Mouse (Mus musculus) v-Abl transformed pro-B cells (cell line): ENCODE data around the gene Taf6.

Experiments used
- in situ Hi-C, 2 experiments: fragments of 400-800 bp; cut with MboI; formaldehyde crosslinking; loops; one replicate each; pipeline ENCODE4 v1.15.1; 2025; ENCODE audit not compliant: unreplicated experiment in 2 of 2

The Taf6 gene

DNA sequence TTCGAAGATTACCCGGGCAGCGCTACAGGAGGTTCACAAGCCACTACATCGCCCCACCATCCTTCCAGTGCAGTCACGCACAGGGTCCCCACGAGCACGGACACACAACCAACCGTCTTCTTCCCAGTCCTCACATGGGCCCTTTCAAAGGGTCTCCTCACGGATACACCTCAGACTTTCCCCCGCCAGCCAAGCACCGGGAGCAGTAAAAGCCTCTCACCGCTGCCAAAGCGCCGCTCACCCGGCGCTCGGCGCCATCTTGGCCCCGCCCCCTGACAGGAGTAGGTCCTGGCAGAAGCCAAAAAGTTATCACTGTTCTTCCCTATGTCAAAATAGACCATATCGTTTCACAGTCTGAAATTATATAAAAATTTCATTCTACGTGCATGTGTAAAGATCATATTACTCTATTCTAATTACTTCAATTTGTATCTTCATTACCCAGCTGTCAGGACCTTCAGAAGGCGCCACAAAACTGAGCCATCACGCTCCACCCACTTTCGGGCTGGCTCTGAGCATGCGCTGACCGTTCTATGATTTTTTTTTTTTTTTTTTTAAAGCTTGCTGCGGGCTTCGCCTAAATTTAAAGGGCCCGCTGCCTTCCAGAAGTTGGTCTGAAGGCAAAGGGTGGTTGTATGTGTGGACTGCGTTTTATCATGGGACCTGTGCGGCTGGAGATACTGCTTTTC, at the start of gene Taf6, which contains the start of gene Cnpy4:
Gene Taf6 (minus strand): TSS at position 502 of the 689 bp plus-strand sequence.
Gene Cnpy4 (plus strand): TSS at position 536 of the 689 bp plus-strand sequence.
- in situ Hi-C loops, result no loop called here

DNA sequence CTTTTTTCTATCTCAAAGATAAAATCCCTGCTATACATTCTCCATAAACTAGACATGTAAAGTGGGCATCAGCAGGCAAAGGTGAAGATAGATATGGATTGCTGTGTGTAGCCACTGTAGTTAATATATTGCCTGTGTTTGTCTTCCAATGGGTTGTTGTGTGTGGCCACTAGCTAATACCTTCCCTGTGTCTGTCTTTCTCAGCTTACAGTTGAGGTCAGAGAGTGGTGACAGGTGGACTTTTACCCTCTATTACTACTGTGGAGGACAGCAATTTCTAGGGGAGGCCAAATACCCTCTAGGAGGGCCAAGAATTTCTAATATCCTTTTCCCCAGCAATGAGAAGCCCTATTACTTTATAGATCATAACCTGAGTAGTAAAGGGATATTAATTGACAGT, 47.0 kb upstream of the Taf6 start:
- in situ Hi-C loops, result no loop called here

DNA sequence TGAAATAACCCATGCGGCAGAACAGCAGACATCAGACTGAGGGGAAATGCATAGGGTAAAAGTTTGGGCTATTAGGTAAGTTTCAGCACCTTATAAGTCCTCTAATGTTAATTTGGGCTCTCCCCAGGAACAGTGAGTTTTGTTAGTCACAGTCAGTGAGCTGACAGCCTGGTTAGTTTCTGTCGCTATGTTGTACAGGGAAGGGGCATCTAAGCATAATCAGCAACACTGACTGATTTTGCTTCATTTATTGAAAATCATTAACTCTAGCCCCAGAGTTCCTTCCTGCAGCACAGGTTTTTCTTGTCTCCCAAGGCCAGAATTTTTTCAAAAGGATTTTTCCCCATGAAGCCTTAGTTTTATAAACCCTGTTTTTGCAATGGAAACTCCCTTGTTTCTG, 46.5 kb upstream of the Taf6 start:
- in situ Hi-C loops, result no loop called here

DNA sequence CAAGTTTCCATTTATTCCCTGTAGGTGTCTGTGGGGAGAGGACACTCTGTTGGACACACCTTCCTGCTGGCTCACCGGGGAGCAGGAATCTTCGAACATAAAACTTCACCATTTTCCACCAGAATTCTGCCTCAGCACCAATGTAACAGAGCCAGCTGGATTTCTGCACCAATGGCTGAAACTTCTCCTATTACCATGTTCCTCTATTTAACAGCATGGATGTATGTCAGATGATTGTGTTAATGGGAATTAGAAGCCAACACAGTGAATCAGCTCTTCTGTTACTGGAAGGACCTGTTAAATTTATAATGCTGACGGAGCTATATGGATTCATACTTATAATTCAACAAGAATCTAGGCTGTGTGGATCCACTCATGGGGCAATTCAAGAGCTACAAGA, 42.3 kb upstream of the Taf6 start:
- in situ Hi-C loops, result loop anchor here in 1 of 2 experiments (10.0 kb wide), 2 partner anchors 215 to 245 kb away; partner anchors contain the start of gene Zfp157

DNA sequence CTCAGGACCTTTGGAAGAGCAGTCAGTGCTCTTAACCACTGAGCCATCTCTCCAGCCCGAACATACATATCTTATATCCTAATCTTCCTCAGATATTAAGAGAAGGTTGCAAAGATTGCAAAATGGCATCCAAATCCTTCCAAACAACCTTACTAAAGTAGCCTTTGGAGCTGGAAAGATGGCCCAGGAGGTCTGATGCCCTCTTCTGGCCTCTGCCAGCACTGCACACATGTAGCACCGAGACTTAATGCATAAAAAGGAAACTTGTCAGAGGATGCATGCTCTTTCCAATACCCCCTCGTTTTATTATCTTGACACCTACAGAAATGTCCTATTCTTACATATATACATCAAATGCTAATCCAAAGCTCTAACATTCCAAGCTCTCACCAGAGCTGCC, 40.8 kb upstream of the Taf6 start:
- in situ Hi-C loops, result loop anchor here in 1 of 2 experiments (10.0 kb wide), 2 partner anchors 217 to 247 kb away; partner anchors contain the start of gene Zfp157

DNA sequence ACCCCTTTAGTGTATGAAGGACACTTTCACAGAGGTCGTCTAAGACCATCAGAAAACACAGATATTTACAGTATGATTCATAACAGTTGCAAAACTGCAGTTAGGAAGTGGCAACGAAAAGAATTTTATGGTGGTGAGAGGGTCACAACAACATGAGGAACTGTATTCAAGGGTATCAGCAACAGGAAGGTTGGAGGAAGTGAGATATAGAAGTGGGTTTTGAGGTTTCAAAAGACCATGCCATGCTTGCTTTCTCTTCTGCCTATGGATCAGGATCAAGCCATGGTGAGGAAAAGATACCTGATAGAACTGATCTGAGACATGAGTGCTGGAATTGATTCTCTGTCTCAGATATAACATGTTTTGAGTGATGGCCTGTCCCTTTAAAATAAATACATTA, 40.1 kb upstream of the Taf6 start:
- in situ Hi-C loops, result loop anchor here in 1 of 2 experiments (10.0 kb wide), 2 partner anchors 217 to 247 kb away; partner anchors contain the start of gene Zfp157

DNA sequence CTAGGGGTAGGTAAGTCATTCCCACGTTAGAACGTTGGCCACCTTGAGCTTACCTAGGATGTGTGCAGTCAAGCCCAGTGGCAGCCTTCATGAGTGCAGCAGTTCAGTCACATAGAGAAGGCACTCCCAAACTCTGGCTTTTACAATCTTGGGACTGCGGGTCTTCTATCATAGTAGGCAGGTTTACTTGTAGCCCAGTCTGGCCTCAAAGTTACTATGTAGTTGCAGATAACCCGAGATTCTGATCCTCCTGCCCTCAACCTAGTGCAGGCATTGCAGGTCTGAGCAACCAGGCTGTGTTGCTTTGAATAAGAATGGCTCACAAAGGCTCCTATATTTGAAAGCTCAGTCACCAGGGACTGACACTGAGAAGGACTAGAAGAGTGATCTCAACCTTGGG, 39.2 kb upstream of the Taf6 start:
- in situ Hi-C loops, result loop anchor here in 1 of 2 experiments (10.0 kb wide), 2 partner anchors 218 to 248 kb away; partner anchors contain the start of gene Zfp157

DNA sequence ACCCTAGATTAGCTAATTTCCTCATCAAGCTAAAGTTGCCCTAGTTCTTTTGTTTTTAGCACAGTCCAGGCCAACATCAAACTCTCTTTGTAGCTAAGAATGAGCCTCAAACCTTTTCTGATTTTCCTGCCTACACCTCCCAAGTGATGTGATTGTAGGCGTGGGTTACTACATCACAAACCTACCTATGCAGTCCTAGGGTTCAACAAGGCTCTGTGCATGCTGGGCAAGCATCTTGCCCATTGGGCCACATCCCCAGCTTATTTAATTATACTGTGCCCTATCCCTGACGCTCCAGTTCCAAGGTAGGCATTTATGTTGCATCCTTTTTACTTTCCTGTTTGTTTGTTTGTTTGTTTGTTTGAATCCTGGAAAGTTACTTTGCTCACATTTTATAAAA, 38.4 kb upstream of the Taf6 start, which contains the start of gene Nxpe5:
Gene Nxpe5 (plus strand): TSS at position 199 of the 400 bp plus-strand sequence.
- in situ Hi-C loops, result loop anchor here in 1 of 2 experiments (10.0 kb wide), 2 partner anchors 219 to 249 kb away; partner anchors contain the start of gene Zfp157

DNA sequence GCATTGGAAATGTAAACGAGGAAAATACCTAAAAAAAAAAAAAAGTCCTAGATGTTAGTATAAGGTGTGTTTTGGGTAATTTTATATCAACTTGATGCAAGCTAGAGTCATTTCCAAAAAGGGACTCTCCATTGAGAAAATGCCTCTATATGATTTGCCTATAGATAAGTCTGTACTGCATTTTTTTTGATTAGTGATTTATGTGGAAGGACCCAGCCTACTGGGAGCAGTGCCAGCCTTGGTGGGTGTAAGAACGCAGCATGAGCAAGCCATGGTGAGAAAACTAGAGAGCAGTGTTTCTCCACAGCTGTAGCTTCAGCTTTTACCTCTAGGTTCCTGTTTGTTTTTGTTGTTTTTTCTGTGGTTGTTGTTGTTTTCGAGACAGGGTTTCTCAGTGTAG, 36.0 kb upstream of the Taf6 start:
- in situ Hi-C loops, result loop anchor here (5.0 to 25.0 kb wide), 7 partner anchors 222 to 414 kb away; partner anchors contain the start of genes Azgp1 (in 1 of the 2) and Zfp157 (in 1 of the 2)

DNA sequence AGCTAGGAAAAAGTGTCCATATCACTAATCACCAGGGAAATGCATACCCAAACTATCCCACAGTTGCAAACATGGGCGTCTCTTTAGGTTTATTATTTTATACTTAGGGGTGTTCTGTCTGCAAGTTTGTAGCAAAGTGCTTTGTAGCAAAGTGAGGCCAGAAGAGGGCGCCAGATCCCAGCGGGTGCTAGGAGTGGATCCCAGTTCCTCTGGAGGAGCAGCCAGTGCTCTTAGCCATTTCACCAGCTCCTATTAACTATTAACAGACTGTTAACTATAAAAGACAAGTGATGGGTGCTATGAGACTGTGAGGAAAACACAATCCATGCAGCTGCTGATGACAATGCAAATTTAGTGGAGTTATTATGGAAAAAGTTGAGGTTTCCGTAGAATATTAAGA, 34.9 kb upstream of the Taf6 start:
- in situ Hi-C loops, result loop anchor here (5.0 to 25.0 kb wide), 7 partner anchors 223 to 415 kb away; partner anchors contain the start of genes Azgp1 (in 1 of the 2) and Zfp157 (in 1 of the 2)

DNA sequence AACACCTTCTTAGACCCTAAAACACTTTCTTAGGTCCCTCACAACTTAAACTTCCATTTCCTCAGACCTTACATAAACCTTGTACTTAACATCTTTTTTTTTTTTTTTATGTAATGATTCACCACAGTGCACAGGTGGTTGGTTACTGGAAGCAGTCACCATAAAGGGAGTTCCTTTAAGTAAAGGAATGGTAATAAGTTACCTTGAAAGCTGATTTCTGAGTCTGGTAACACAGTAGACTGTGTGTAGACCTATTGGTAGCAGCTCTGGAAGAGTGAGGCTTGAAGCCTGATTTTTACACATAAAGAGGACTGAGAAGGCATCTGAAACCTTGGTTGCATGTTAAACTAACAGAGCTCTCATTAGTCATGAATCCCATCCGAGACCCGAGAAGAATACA, 32.6 kb upstream of the Taf6 start:
- in situ Hi-C loops, result loop anchor here (5.0 to 25.0 kb wide), 7 partner anchors 225 to 417 kb away; partner anchors contain the start of genes Azgp1 (in 1 of the 2) and Zfp157 (in 1 of the 2)

DNA sequence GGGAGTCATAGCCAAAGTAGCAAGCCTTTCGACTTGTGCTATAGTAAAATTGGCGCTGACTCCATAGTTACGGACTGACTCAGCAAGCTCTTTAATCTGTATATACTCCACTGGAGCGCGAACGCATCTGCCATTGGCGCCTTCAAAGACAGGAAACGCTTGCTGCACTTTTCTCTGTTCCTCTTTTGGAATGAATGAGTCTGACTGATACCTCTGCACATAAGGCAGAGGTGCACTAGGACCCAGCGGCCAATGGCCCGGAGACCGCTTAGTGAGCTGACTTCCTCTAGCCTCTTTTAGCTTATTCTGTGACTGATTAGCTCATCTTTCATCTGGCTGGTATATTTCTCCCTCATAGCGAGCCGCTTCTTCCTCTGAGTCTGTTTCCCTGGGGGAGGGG, 29.4 kb upstream of the Taf6 start:
- in situ Hi-C loops, result loop anchor here (25.0 kb wide), 2 partner anchors 229 to 421 kb away; partner anchors contain the start of gene Azgp1 (in 1 of the 2)

DNA sequence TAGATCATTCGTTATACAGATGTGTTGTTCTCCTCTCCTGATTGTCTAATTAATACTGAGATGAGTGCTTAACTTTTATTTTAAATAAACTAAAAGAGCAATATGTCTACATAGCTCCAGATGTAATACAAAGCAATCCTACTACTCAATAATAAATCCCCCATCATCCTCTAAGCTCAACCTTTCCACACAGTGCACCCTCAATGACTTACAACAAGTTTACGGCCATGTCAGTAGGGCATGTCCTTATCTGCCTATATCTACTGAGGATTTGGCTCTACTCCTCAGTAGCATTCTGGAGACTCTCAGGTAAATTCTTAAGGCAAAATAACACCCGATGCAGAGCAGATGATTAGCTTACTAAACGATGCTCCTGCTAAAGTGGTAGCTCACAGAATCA, 20.6 kb upstream of the Taf6 start:
- in situ Hi-C loops, result loop anchor here (25.0 kb wide), 2 partner anchors 221 to 429 kb away; partner anchors contain the start of gene Azgp1 (in 1 of the 2)

DNA sequence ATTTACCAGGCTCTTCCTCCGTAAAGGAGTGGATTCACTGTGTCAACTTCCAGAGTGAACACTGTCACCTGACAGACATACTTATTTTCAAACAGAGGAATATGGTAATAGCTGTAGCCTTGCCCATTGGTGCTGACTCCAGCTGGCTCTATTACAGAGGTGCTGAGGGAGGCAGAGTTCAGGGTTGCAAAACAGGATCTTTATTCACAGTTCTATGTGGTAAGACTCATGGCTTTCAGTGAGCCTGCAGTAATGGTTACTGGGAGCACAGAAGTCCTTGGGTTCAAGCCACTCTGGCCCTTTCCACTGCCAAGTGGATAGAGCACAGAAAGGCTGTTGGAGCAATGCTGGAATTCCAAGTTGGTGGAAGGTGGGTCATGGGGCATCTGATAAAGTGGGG, 20.0 kb upstream of the Taf6 start:
- in situ Hi-C loops, result loop anchor here (25.0 kb wide), 2 partner anchors 220 to 430 kb away; partner anchors contain the start of gene Azgp1 (in 1 of the 2)

DNA sequence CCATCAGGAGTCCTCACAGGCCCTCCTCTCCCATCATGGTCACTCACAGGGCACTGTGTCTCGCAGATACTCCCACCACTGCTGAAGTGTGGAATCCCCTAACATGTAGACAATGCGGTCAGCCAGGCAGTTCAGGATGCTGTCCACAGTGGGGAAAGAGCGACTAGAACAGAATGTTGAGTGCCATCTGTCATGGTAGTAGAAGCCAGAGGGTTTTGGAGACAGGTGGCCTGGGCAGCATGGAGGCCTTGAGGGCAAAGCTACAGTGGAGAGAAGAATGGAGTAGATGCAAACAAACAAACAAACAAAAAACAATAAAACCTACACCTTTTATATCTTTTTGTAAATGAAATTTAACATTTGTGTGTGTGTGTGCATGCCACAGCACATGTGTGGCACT, 14.8 kb upstream of the Taf6 start:
- in situ Hi-C loops, result loop anchor here (25.0 kb wide), 2 partner anchors 215 to 435 kb away; partner anchors contain the start of gene Azgp1 (in 1 of the 2)

DNA sequence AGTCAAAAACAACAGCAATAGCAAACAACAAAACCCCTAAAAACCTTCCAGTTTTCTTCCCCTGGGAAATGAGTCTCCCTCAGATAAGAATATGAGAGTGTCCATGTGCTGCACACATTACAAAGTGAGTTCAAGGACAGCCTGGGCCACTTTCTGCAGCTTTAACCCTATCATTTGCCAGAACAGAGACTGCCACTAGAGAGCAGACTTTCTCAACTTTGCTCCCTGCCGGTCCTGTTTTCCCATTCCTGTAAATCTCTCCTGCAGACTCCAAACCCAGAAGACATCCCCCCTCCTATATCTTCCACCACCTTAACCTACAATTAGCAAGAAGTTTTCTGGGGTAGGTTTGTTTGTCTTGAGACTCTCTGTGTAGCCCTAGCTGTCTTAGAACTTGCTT, 12.3 kb upstream of the Taf6 start:
- in situ Hi-C loops, result no loop called here

DNA sequence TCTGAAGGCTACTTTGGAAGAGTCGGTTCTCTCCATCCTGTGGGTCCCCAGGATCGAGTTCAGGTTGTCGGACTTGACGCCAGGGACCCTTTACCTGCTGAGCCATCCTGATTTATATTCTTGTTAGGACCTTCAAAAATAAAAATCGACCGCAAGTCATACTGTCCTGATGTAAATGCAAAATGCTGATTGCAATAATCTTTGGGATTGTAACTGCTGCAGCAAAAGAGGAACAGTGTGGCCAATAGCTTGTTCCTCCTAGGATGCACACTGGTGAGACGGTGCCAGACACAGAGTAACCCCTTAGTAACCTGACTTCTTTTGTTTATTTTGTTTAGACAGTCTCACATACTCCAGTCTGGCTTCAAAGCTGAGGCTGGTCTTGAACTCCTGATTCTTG, 8.2 kb upstream of the Taf6 start:
- in situ Hi-C loops, result no loop called here

DNA sequence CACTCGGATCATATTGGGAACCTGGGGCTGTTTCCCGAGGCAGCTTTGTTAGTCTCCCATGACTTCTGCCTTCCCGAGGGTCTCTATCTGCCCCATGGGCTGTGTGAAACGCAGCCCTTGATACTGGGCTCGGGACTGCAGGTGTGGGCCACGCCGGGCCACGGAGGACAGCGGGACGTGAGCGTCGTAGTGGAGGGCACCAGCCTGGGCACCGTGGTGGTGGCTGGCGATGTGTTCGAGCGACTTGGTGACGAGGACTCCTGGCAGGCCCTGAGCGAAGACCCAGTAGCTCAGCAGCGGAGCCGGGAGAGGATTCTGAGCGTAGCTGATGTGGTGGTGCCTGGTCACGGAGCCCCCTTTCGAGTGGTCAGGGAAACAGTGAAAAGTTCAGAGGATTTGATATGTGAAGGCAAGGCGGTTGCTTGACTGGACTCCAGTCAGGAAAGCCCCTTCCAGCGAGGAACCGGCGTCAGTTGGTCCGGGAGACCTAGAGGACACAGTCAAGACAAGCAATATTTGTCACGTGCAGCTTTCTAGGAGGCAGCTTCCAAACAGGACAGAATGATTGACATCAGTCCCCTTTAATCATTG, 7.6 kb upstream of the Taf6 start:
- in situ Hi-C loops, result loop anchor here in 1 of 2 experiments (5.0 kb wide), 1 partner anchor 57 kb away; no protein-coding TSS in a partner anchor

DNA sequence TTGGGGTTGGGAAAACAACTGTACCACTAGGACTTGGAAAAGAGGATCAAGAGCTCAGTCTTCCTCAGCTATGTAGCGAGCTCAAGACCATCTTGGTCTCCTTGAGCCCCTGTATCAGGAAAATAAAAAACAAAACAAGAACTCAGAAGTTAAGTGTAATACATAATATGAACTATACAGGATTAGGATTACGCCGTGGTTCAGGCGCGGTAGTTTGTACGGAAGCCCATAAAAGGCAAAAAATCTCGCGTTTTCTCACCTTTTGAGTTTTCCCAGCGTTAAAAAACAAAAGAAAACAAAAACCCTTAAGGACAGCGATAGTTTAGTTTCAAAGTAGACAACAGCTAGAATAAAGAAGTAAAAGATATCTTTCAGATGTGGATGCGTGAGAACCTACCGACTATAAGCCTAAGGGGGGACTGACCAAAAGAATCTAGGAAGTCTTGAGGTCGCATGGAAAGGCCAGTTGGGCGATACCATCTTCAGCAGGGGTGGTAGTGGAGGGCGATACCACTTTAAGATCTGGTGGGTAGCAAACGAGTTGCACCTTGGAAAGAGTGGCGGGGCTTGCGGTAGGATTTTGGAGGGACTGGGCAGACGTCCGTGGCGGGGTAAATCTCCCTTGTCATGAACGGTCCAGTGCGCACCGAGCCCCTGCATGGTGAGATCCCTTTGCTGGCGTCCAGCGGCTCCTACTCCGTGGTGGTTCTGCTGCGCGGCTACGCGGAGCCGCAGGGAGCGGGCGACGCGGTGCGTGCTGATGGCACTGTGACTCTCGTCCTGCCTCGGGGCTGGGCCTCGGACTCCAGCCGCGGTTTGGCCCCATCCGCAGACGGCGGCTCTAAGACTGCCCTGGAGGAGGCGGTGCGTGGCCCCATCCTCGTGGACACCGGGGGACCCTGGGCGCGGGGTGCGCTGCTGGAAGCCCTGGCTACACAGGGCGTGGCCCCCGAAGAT, 6.8 kb upstream of the Taf6 start, which contains the start of gene Mblac1:
Gene Mblac1 (plus strand): TSS at position 544 of the 957 bp plus-strand sequence.
- in situ Hi-C loops, result loop anchor here in 1 of 2 experiments (5.0 kb wide), 1 partner anchor 58 kb away; no protein-coding TSS in a partner anchor
